In genomic region chr3:136818997-136819396, GRCm38 (mm10) we compare ENCODE assay signal across 10 mouse cellular contexts.
"Had no signal": no experiment of that assay in that cellular context is flagged by ENCODE, and none has a peak within 500 bp of the region (broad histone marks: within the 10 kb centered on the region; RNA-seq: fewer than 3 reads in every experiment).

No protein-coding gene starts in this region.

- H3K27ac ChIP-seq: left cerebral cortex, adult 2 months; limb, embryonic 10.5 days; liver, embryonic 15.5 days; midbrain, embryonic 13.5 days had no signal

- DNase-seq: kidney, postnatal 10 days; kidney, postnatal 4 days; lung, adult 2 months; spleen, adult 18-20 months; thymus, postnatal 36 days had no signal

- H3K27me3 ChIP-seq: liver, embryonic 15.5 days; midbrain, embryonic 13.5 days had no signal

- H3K36me3 ChIP-seq: liver, embryonic 15.5 days had no signal

- H3K9ac ChIP-seq: liver, embryonic 15.5 days; midbrain, embryonic 13.5 days had no signal

- H3K4me3 ChIP-seq: left cerebral cortex, adult 2 months; limb, embryonic 10.5 days; liver, embryonic 15.5 days; midbrain, embryonic 13.5 days had no signal

- ATAC-seq: midbrain, embryonic 13.5 days had no signal

- H3K4me2 ChIP-seq: liver, embryonic 11.5 days; liver, embryonic 15.5 days; midbrain, embryonic 13.5 days had no signal

- H3K4me1 ChIP-seq: limb, embryonic 10.5 days; liver, embryonic 15.5 days had no signal

- H3K9me3 ChIP-seq: limb, embryonic 10.5 days; liver, embryonic 15.5 days; midbrain, embryonic 13.5 days had no signal
